Mouse (Mus musculus) heart, embryonic 12.5 days (tissue): Measurements from ENCODE around the gene Dhx40. TPM values are rescaled to one million over a fixed set of nuclear protein-coding genes. Genes with fewer than 3 reads are reported as not detected.

ENCODE experiments used
- ATAC-seq: fragments of 200-750 bp; cut with Nextera tagmentation; 2 replicates; pipeline ENCODE4 v1.8.0; 2017; ENCODE audit warnings: moderate TSS enrichment, moderate library complexity; ENCODE audit not compliant: insufficient number of reproducible peaks, low FRiP score
- H3K27ac ChIP-seq: fragments of 300-500 bp; sonication (generic); 2 replicates; pipeline ENCODE4 v1.5.1; 2016; ENCODE audit warnings: mild to moderate bottlenecking, moderate library complexity; ENCODE audit not compliant: poor library complexity, severe bottlenecking
- H3K27me3 ChIP-seq: fragments of 300-500 bp; sonication (generic); replicated peaks from 2 replicates; pipeline ENCODE4 v1.6.1; 2016; ENCODE audit warnings: mild to moderate bottlenecking, moderate library complexity
- H3K36me3 ChIP-seq: fragments of 300-500 bp; sonication (generic); 2 replicates; pipeline ENCODE4 v1.6.1; 2016; ENCODE audit warnings: mild to moderate bottlenecking, moderate library complexity
- H3K4me1 ChIP-seq: fragments of 300-500 bp; sonication (generic); replicated peaks from 2 replicates; pipeline ENCODE4 v1.6.1; 2016; ENCODE audit warnings: mild to moderate bottlenecking
- H3K4me2 ChIP-seq: fragments of 300-500 bp; sonication (generic); 2 replicates; pipeline ENCODE4 v1.6.1; 2016; ENCODE audit warnings: mild to moderate bottlenecking, moderate library complexity
- H3K4me3 ChIP-seq: fragments of 300-500 bp; sonication (generic); 2 replicates; pipeline ENCODE4 v1.5.1; 2016; ENCODE audit warnings: mild to moderate bottlenecking
- H3K9ac ChIP-seq: fragments of 300-500 bp; sonication (generic); 2 replicates; pipeline ENCODE4 v1.6.1; 2016; ENCODE audit warnings: mild to moderate bottlenecking, moderate library complexity
- H3K9me3 ChIP-seq: fragments of 300-500 bp; sonication (generic); replicated peaks from 2 replicates; pipeline ENCODE4 v1.6.1; 2016; ENCODE audit warnings: mild to moderate bottlenecking, moderate library complexity
- WGBS: fragments of 180-500 bp; shearing (Covaris S2); methylation state at CpG from one replicate; pipeline ENCODE4 v1.1.7; 2016; 5-methylcytosine and 5-hydroxymethylcytosine counted together
- polyA plus RNA-seq: library from polyadenylated mRNA; unstranded; fragments of >200 nt; fragmentation: Nextera tagmentation; extraction: Ambion mirVana; gene quantifications from 2 replicates; pipeline ENCODE4 v1.2.1, GENCODE M21; 2016

Dhx40 gene
- polyA plus RNA-seq, 1 experiment from 2014 or later, result 16.5 TPM

DNA sequence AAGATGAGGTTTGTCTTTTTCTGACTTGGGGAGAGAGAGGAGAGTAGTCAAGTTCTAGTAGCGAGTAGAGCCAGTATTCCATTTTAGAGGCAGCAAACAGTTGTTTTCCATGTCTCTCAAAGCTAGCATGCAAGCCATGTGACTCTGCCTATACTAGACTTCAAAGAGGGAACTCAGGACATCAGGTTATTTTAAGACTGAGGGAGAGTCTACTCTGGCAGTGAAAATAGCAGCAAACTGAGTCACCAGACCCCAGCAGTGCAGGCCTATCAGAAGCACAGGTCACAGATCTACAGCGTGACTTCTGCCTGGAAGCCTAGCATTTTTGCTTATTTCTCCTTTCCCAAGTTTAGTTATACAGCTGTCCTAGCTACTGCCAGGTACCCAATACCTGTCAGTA lies 76.1 kb downstream of the Dhx40 start:
- Histone ChIP-seq H3K36me3 (peaks cover 48% of the 10 kb centered on the region), H3K27me3 (no peaks in the 10 kb centered on the region), H3K9me3 (no peaks in the 10 kb centered on the region), H3K4me1 (peaks cover 19% of the 10 kb centered on the region), H3K9ac (no peak overlapping the region), H3K4me2 (peak overlapping the region; percentile 45), H3K27ac (peak overlapping the region; percentile 95), H3K4me3 (0 out of 2 replicates have a peak overlapping the region, but pooled peaks have one; percentile 6)
- WGBS, result 52% methylated on average over 2 of the region's 2 CpGs
- peak; percentile 86 for ATAC-seq

DNA sequence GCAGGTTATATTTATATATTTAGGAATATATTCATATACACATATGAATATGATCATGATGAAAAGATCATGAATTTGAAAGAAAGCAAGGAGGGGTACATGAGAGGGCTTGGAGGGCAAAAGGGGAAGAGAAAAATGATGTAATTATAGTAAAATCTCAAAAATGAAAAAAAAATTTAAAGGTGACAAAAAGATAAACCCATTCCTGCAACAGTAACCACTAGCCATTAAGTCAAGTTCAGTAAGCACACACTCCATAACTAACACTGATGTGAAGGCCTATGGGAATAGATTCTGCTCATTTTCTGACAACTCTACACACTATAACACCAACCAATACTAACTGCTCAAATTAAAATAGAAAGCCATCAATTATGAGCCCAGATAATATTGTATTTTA lies 81.9 kb downstream of the Dhx40 start:
- Histone ChIP-seq H3K27ac (no peak overlapping the region), H3K9me3 (no peaks in the 10 kb centered on the region), H3K4me2 (no peak overlapping the region), H3K4me3 (no peak overlapping the region), H3K36me3 (peaks cover 55% of the 10 kb centered on the region), H3K4me1 (no peaks in the 10 kb centered on the region; the same call in 1 of the 2 replicates), H3K9ac (no peak overlapping the region), H3K27me3 (no peaks in the 10 kb centered on the region)
- no peak for ATAC-seq

DNA sequence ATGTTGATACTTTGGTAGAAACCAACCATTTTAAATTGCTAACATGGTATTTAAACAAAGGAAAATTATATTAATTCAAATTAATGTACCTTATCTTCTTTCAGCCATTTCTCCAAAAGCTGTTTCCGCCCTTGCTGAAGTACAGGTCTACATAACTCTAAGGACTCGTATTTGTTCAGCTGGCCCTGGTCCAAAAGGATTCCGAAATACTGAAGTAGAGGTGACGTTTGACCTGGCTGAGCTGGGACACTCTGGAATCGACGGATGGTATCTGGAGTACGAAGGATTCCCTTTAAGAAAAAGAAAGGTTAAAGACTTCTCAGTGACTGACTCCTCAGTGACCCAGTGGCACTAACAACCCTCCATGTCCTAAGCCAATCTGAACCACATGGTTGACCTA lies 82.6 kb downstream of the Dhx40 start:
- WGBS, result 89% methylated on average over 7 of the region's 7 CpGs
- Histone ChIP-seq H3K27ac (no peak overlapping the region), H3K36me3 (peaks cover 59% of the 10 kb centered on the region), H3K4me3 (no peak overlapping the region), H3K27me3 (no peaks in the 10 kb centered on the region), H3K9ac (no peak overlapping the region), H3K9me3 (no peaks in the 10 kb centered on the region), H3K4me2 (no peak overlapping the region), H3K4me1 (no peaks in the 10 kb centered on the region)
- ATAC-seq, result no peak

GRCm38 (mm10) chr11:86724004-86724403 lies 83.5 kb downstream of the Dhx40 start:
- Histone ChIP-seq H3K27ac (no peak overlapping the region), H3K27me3 (no peaks in the 10 kb centered on the region), H3K4me1 (no peaks in the 10 kb centered on the region), H3K4me3 (no peak overlapping the region), H3K9me3 (no peaks in the 10 kb centered on the region), H3K36me3 (peaks cover 62% of the 10 kb centered on the region), H3K9ac (no peak overlapping the region), H3K4me2 (no peak overlapping the region)
- ATAC-seq, result no peak
- WGBS, result 79% methylated on average over 3 of the region's 3 CpGs

DNA sequence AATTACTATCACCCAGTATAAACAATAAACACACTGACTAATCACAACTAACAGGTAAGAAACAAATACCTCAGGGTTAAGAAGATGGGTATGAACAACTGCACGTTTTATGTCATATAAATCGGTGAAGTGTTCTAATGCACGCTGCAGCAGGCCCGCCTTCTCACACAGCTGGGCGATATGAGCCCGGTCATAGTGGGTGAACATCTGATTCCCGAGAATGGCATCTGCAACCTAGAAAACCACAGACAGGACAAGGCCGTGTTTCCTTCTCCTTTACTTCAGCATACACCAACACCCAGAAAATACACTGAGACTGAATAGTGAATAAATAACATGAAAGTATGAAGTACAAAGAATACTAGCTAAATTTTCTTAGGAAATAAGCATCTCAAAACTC lies 88.2 kb downstream of the Dhx40 start:
- Histone ChIP-seq H3K4me2 (no peak overlapping the region), H3K27me3 (no peaks in the 10 kb centered on the region), H3K4me1 (no peaks in the 10 kb centered on the region), H3K9me3 (no peaks in the 10 kb centered on the region), H3K36me3 (peaks cover 64% of the 10 kb centered on the region), H3K27ac (no peak overlapping the region), H3K4me3 (no peak overlapping the region), H3K9ac (no peak overlapping the region)
- no peak for ATAC-seq
- WGBS, result 92% methylated on average over 8 of the region's 8 CpGs

Other genes with a start within 250 kb of the Dhx40 start
- gene Vmp1, start 123.9 kb downstream of the Dhx40 start, polyA plus RNA-seq, result 104 and 109 TPM in 2 replicates
- 21.5 TPM in 2 replicates for gene Ptrh2, start 123.8 kb downstream of the Dhx40 start, polyA plus RNA-seq
- gene Cltc, start 50.2 kb downstream of the Dhx40 start, polyA plus RNA-seq, result 194 and 206 TPM in 2 replicates
- gene Ypel2, start 186.0 kb upstream of the Dhx40 start, polyA plus RNA-seq, result 24.0 and 25.8 TPM in 2 replicates